Mouse (Mus musculus) ES-E14 (cell line): Measurements from ENCODE around the gene Itpr1.

Source experiments
- HCFC1 ChIP-seq: IDR thresholded peaks from 2 replicates; pipeline ENCODE4 v1.6.1; 2012; ENCODE audit warnings: low read length, inconsistent platforms, borderline replicate concordance; ENCODE audit not compliant: insufficient read depth
- MAFK ChIP-seq: IDR thresholded peaks from 2 replicates; pipeline ENCODE4 v1.6.1; 2014; ENCODE audit warnings: mild to moderate bottlenecking, low read depth, low read length, inconsistent platforms; ENCODE audit not compliant: insufficient read depth
- ZC3H11A ChIP-seq: IDR thresholded peaks from 2 replicates; pipeline ENCODE4 v1.6.1; 2012; ENCODE audit warnings: low read depth, mild to moderate bottlenecking, inconsistent platforms, low read length, borderline replicate concordance
- ZNF384 ChIP-seq: IDR thresholded peaks from 2 replicates; pipeline ENCODE4 v1.6.1; 2012; ENCODE audit warnings: low read depth, low read length, inconsistent platforms

GRCm38 (mm10) chr6:108598691-108599090 is 385.8 kb downstream of the Itpr1 start:
- no peak for TF ChIP-seq MAFK
- TF ChIP-seq ZC3H11A: no peak
- TF ChIP-seq ZNF384: no peak
- no peak for TF ChIP-seq HCFC1
